Mouse (Mus musculus): ENCODE measurements around the gene Antxr1. TPM values are rescaled to one million over a fixed set of nuclear protein-coding genes. Genes with fewer than 3 reads are reported as not detected.

Gene Antxr1
- polyA plus RNA-seq, 1 experiment from 2014 or later: 5.2 TPM

DNA sequence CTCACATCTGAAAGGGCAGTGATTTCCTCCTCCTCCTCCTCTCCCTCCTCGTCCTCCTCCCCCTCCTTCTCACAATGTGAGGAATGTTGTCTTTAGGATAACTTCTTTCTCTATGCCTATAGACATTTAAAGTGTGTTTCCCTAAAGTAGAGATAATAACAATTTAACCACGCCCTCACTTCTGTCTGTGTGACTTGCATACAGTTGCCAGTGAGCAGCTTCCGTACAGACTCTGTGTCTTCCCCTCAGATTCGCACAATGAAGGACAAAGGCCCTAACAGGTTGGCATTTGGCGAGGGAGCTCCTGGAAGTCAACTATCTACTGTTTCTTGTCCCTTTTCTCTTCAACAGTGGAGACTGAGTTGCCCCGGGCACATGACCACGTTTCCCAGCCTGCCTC is 185.2 kb downstream of the Antxr1 start:
- Histone ChIP-seq H3K27me3 (ENCODE audit: insufficient read depth, low read length) (no peaks in the 10 kb centered on the region), H3K4me2 (ENCODE audit: low read length) (no peak overlapping the region), H3K36me3 (ENCODE audit: insufficient read depth, low read length) (no peaks in the 10 kb centered on the region), H3K9me3 (replicated peaks; ENCODE audit: low read length) (no peaks in the 10 kb centered on the region), H3K9ac (ENCODE audit: low read depth, low read length) (no peak overlapping the region), H3K27ac (no peak overlapping the region), H3K4me1 (replicated peaks; ENCODE audit: insufficient read depth, low read length) (no peaks in the 10 kb centered on the region), H3K4me3 (replicated peaks; ENCODE audit: low read depth, low read length) (no peak overlapping the region)
- ATAC-seq (replicated peaks; ENCODE audit: low FRiP score, low read depth) (no peak), DNase-seq (ENCODE audit: low spot score) (no peak)
- 80% methylated on average over 7 of the region's 7 CpGs for WGBS
- no peak for TF ChIP-seq CTCF (IDR thresholded peaks at IDR 0.05; ENCODE audit: low read depth)

DNA sequence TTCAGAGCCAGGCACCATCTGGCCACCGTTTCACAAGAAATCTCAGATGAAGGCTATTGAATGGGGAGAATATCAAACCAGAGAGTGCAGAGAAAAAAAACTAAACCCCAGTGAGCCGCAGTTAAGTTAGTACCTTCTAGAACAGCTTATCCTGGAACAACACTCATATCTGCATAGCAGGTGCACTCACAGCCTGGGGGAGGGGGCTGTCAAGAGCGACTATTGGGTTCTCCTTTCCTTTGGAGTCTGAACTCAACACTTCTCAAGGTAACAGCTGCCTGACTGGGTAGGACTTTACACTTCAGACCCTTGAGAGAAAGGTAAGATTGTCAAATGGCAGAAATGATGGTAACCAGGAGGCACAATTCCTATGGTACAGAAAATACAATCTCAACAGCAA is 187.7 kb downstream of the Antxr1 start:
- TF ChIP-seq CTCF (IDR thresholded peaks at IDR 0.05; ENCODE audit: low read depth): no peak
- H3K27me3 ChIP-seq (ENCODE audit: insufficient read depth, low read length): no peaks in the 10 kb centered on the region
- no peak overlapping the region for H3K4me2 ChIP-seq (ENCODE audit: low read length)
- H3K9me3 ChIP-seq (replicated peaks; ENCODE audit: low read length): no peaks in the 10 kb centered on the region
- H3K27ac ChIP-seq: no peak overlapping the region
- H3K4me1 ChIP-seq (replicated peaks; ENCODE audit: insufficient read depth, low read length): no peaks in the 10 kb centered on the region
- H3K9ac ChIP-seq (ENCODE audit: low read depth, low read length): no peak overlapping the region
- DNase-seq (ENCODE audit: low spot score) (no peak), ATAC-seq (replicated peaks; ENCODE audit: low FRiP score, low read depth) (no peak)
- 67% methylated on average over 3 of the region's 3 CpGs for WGBS
- no peaks in the 10 kb centered on the region for H3K36me3 ChIP-seq (ENCODE audit: insufficient read depth, low read length)
- no peak overlapping the region for H3K4me3 ChIP-seq (replicated peaks; ENCODE audit: low read depth, low read length)

DNA sequence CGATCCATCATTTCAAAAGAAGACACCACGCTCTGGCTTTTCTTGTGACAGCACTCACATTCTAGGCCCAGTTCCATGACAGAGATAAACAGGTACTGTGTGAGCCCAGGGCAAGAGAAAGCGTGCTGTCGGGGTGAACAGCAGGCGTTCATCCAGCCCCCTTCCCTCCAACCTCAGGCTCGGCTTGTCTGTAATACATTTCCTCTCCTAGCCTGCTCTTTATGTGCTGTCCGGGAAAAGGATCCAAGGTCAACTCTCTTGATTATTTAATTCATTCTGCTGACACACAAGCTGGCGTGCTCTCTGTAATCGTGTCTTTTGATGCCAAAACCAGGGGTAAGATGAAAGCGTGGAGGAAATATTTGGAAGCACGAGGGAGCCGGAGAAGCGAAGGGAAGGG is 192.0 kb downstream of the Antxr1 start:
- TF ChIP-seq CTCF (IDR thresholded peaks at IDR 0.05; ENCODE audit: low read depth): no peak
- Histone ChIP-seq H3K9me3 (replicated peaks; ENCODE audit: low read length) (no peaks in the 10 kb centered on the region), H3K27ac (no peak overlapping the region), H3K4me3 (replicated peaks; ENCODE audit: low read depth, low read length) (no peak overlapping the region), H3K27me3 (ENCODE audit: insufficient read depth, low read length) (no peaks in the 10 kb centered on the region), H3K36me3 (ENCODE audit: insufficient read depth, low read length) (no peaks in the 10 kb centered on the region), H3K4me2 (ENCODE audit: low read length) (no peak overlapping the region), H3K4me1 (replicated peaks; ENCODE audit: insufficient read depth, low read length) (no peaks in the 10 kb centered on the region), H3K9ac (ENCODE audit: low read depth, low read length) (no peak overlapping the region)
- ATAC-seq (replicated peaks; ENCODE audit: low FRiP score, low read depth) (no peak), DNase-seq (ENCODE audit: low spot score) (peak; percentile 57)
- 50% methylated on average over 13 of the region's 13 CpGs for WGBS

DNA sequence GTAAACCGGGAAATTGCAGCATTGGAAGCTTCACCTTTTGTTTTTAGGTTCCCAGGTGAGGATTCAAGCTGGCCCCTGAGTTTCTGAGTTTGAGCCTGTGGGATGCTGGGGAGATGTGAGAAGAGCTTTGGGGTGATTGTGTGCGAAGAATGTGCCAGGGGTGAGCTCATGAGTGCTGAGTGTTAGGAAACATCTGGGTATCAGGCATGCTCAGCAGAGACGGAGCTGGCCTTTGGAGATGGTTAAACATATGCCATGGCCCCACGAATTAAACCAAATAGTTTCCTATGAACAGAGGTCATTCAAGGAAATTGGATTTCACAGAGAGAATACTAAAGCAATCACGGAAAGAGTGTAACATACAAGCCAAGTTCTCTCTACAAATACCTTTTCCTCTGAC is 193.4 kb downstream of the Antxr1 start:
- Histone ChIP-seq H3K4me2 (ENCODE audit: low read length) (no peak overlapping the region), H3K4me1 (replicated peaks; ENCODE audit: insufficient read depth, low read length) (no peaks in the 10 kb centered on the region), H3K9ac (ENCODE audit: low read depth, low read length) (no peak overlapping the region), H3K27ac (no peak overlapping the region), H3K27me3 (ENCODE audit: insufficient read depth, low read length) (no peaks in the 10 kb centered on the region), H3K9me3 (replicated peaks; ENCODE audit: low read length) (no peaks in the 10 kb centered on the region), H3K36me3 (ENCODE audit: insufficient read depth, low read length) (no peaks in the 10 kb centered on the region), H3K4me3 (replicated peaks; ENCODE audit: low read depth, low read length) (no peak overlapping the region)
- no peak for TF ChIP-seq CTCF (IDR thresholded peaks at IDR 0.05; ENCODE audit: low read depth)
- WGBS: 71% methylated on average over 5 of the region's 5 CpGs
- no peak for ATAC-seq (replicated peaks; ENCODE audit: low FRiP score, low read depth)
- no peak for DNase-seq (ENCODE audit: low spot score)

DNA sequence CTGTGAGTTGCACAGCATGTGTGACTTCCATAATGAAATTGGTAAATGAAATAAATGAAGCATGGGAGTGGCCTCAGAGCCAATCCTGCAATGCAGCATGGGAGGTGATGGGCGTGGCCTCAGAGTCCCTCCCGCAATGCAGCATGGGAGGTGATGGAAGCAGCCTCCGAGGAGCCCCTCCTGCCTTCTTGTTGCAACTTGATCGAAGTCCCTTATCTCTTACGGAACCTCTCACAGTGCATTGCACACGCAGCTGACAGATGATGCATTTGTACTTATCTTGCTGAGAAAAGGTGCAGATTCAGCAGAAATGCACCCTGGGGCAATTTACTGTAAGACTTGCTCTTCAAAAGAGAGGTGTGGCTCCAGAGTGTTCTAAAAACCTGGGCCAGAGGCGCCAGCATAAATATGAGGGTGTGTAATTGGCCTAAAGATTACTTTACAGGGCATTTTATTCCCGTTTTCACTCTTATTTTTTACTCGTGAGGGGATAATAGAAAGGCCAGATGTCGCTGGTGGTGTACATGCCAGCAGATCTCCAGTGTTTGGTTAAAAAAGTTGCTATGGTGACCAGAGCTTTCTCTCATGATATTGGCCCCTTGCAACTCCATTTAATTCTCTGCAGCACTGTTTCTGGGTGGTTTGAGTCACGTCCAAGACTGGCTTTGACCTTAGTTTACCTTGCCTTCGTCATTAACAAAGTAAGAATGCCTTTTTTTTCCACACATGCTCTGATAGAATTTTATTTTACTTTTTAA is 195.6 kb downstream of the Antxr1 start:
- Histone ChIP-seq H3K4me1 (replicated peaks; ENCODE audit: insufficient read depth, low read length) (no peaks in the 10 kb centered on the region), H3K27ac (no peak overlapping the region)
- no peak for ATAC-seq (replicated peaks; ENCODE audit: low FRiP score, low read depth)

DNA sequence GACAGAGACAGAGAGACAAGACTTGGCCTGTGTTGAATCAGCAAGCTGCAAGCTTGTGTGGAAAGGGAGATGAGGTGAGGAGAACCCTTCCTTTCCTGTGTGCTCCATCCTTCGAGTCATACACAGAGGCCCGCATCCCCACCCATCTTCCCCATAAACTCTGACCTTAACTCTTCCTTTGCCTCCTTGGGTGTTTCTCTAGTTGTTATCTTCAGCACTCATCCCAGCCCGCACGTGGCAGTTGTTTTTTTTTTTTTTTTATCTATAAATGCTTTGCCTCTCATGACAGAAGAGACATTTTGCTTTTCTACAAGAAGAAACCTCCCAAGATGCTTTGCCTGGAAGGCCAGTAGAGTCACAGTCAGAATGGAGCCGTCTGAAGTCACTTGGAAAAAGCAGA is 197.1 kb downstream of the Antxr1 start:
- Histone ChIP-seq H3K27me3 (ENCODE audit: insufficient read depth, low read length) (no peaks in the 10 kb centered on the region), H3K36me3 (ENCODE audit: insufficient read depth, low read length) (peaks cover 4% of the 10 kb centered on the region; the same call in 1 of the 2 replicates), H3K4me1 (replicated peaks; ENCODE audit: insufficient read depth, low read length) (no peaks in the 10 kb centered on the region), H3K9ac (ENCODE audit: low read depth, low read length) (no peak overlapping the region), H3K4me3 (replicated peaks; ENCODE audit: low read depth, low read length) (no peak overlapping the region), H3K9me3 (replicated peaks; ENCODE audit: low read length) (no peaks in the 10 kb centered on the region), H3K4me2 (ENCODE audit: low read length) (no peak overlapping the region), H3K27ac (no peak overlapping the region)
- 84% methylated on average over 5 of the region's 5 CpGs for WGBS
- no peak for DNase-seq (ENCODE audit: low spot score)
- TF ChIP-seq CTCF (IDR thresholded peaks at IDR 0.05; ENCODE audit: low read depth): no peak
- ATAC-seq (replicated peaks; ENCODE audit: low FRiP score, low read depth): no peak

More for the DNA sequence above, 195.6 kb downstream of the Antxr1 start:
- Histone ChIP-seq H3K4me3 (replicated peaks; ENCODE audit: low read depth, low read length) (no peak overlapping the region), H3K4me2 (ENCODE audit: low read length) (no peak overlapping the region), H3K9ac (ENCODE audit: low read depth, low read length) (no peak overlapping the region), H3K9me3 (replicated peaks; ENCODE audit: low read length) (no peaks in the 10 kb centered on the region), H3K36me3 (ENCODE audit: insufficient read depth, low read length) (peaks cover 4% of the 10 kb centered on the region; the same call in 1 of the 2 replicates), H3K27me3 (ENCODE audit: insufficient read depth, low read length) (no peaks in the 10 kb centered on the region)
- DNase-seq (ENCODE audit: low spot score): no peak
- 80% methylated on average over 12 of the region's 12 CpGs for WGBS
- no peak for TF ChIP-seq CTCF (IDR thresholded peaks at IDR 0.05; ENCODE audit: low read depth)

All from kidney, postnatal 0 days (tissue).